Mouse (Mus musculus) liver, postnatal 0 days (tissue): ENCODE measurements around the gene Nynrin. TPM values are rescaled to one million over a fixed set of nuclear protein-coding genes. Genes with fewer than 3 reads are reported as not detected.

Experiments
- ATAC-seq: fragments of 200-750 bp; cut with Nextera tagmentation; 2 replicates; pipeline ENCODE4 v1.8.0; 2017; ENCODE audit warnings: mild to moderate bottlenecking, moderate library complexity
- DNase-seq: peaks from one replicate; pipeline ENCODE4 v3.0.0-alpha.2; 2016
- H3K27ac ChIP-seq: fragments of 300-500 bp; sonication (generic); 2 replicates; pipeline ENCODE4 v1.5.1; 2014; ENCODE audit warnings: antibody characterized with exemption, moderate library complexity, mild to moderate bottlenecking, low read depth
- H3K27me3 ChIP-seq: fragments of 300-500 bp; sonication (generic); 2 replicates; pipeline ENCODE4 v1.6.1; 2014; ENCODE audit warnings: low read length, control low read depth, mixed read lengths; ENCODE audit not compliant: insufficient read depth
- H3K36me3 ChIP-seq: fragments of 300-500 bp; sonication (generic); replicated peaks from 2 replicates; pipeline ENCODE4 v1.6.1; 2014; ENCODE audit warnings: mild to moderate bottlenecking, control low read depth, low read length, moderate library complexity, mixed read lengths; ENCODE audit not compliant: insufficient read depth
- H3K4me1 ChIP-seq: fragments of 300-500 bp; sonication (generic); 2 replicates; pipeline ENCODE4 v1.6.1; 2014; ENCODE audit warnings: antibody characterized with exemption, mild to moderate bottlenecking, control low read depth; ENCODE audit not compliant: insufficient read depth
- H3K4me2 ChIP-seq: fragments of 300-500 bp; sonication (generic); 2 replicates; pipeline ENCODE4 v1.6.1; 2014; ENCODE audit warnings: low read depth, mild to moderate bottlenecking, low read length, moderate library complexity, mixed read lengths
- H3K4me3 ChIP-seq: fragments of 300-500 bp; sonication (generic); 2 replicates; pipeline ENCODE4 v1.5.1; 2014; ENCODE audit warnings: low read depth, low read length
- H3K9ac ChIP-seq: fragments of 300-500 bp; sonication (generic); replicated peaks from 2 replicates; pipeline ENCODE4 v1.6.1; 2014; ENCODE audit warnings: mild to moderate bottlenecking, moderate library complexity
- H3K9me3 ChIP-seq: fragments of 300-500 bp; sonication (generic); 2 replicates; pipeline ENCODE4 v1.6.1; 2016; ENCODE audit warnings: mild to moderate bottlenecking, control low read depth, low read length, mixed read lengths
- CTCF ChIP-seq: sonication (generic); IDR thresholded peaks from 2 replicates; pipeline ENCODE4 v1.5.1; 2016; ENCODE audit warnings: antibody characterized with exemption, low read depth
- EP300 ChIP-seq: IDR thresholded peaks from 2 replicates; pipeline ENCODE4 v1.6.1; 2016; ENCODE audit warnings: antibody characterized with exemption, low read depth, mild to moderate bottlenecking
- WGBS: fragments of 180-500 bp; shearing (Covaris S2); extraction: QIAGEN DNeasy Blood & Tissue Kit; methylation state at CpG from one replicate; pipeline ENCODE4 v1.1.7; 2014; ENCODE audit not compliant: insufficient replicate concordance; 5-methylcytosine and 5-hydroxymethylcytosine counted together
- polyA plus RNA-seq: library from polyadenylated mRNA; unstranded; fragments of >200 nt; fragmentation: Nextera tagmentation; extraction: Ambion mirVana; gene quantifications from 2 replicates; pipeline ENCODE4 v1.2.1, GENCODE M21; 2015

The Nynrin gene
- polyA plus RNA-seq, 1 experiment from 2014 or later = 0.70 TPM

DNA sequence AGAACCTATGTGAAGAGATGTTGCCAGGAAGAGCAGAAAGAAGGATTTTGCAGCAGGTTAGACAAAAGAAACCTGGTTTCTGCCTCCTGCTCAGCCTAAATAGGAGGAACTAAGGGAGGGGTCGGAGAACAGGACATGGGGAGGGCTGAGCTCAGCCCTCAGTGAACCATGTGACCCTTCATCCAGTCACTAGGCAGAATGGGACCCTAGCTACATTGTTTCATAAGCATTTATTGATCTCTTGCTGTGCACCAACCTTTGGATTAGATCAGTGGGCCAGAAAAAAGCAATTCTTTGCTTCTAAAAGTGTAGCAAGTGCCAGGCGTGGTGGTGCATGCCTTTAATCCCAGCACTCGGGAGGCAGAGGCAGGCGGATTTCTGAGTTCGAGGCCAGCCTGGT is 15.5 kb upstream of the Nynrin start:
- H3K4me1 ChIP-seq = no peaks in the 10 kb centered on the region
- no peaks in the 10 kb centered on the region for H3K9me3 ChIP-seq
- H3K27me3 ChIP-seq = no peaks in the 10 kb centered on the region
- WGBS = 66% methylated on average over 5 of the region's 5 CpGs
- DNase-seq (no peak), ATAC-seq (peak; percentile 91)
- TF ChIP-seq CTCF = no peak
- TF ChIP-seq EP300 = no peak
- no peak overlapping the region for H3K4me2 ChIP-seq
- H3K36me3 ChIP-seq = no peaks in the 10 kb centered on the region
- H3K4me3 ChIP-seq = no peak overlapping the region
- no peak overlapping the region for H3K9ac ChIP-seq
- no peak overlapping the region for H3K27ac ChIP-seq

- TF ChIP-seq EP300 (no peak), CTCF (peak; percentile 45)
- Histone ChIP-seq H3K4me3 (no peak overlapping the region), H3K4me1 (no peaks in the 10 kb centered on the region), H3K36me3 (no peaks in the 10 kb centered on the region), H3K27me3 (no peaks in the 10 kb centered on the region), H3K4me2 (no peak overlapping the region), H3K27ac (no peak overlapping the region), H3K9me3 (no peaks in the 10 kb centered on the region), H3K9ac (no peak overlapping the region)
- ATAC-seq (peak; percentile 40; the same call in 1 of the 2 replicates), DNase-seq (no peak)
- WGBS = 49% methylated on average over 4 of the region's 4 CpGs
Observed at GRCm38 (mm10) chr14:55838740-55839139, 15.1 kb upstream of the Nynrin start.

DNA sequence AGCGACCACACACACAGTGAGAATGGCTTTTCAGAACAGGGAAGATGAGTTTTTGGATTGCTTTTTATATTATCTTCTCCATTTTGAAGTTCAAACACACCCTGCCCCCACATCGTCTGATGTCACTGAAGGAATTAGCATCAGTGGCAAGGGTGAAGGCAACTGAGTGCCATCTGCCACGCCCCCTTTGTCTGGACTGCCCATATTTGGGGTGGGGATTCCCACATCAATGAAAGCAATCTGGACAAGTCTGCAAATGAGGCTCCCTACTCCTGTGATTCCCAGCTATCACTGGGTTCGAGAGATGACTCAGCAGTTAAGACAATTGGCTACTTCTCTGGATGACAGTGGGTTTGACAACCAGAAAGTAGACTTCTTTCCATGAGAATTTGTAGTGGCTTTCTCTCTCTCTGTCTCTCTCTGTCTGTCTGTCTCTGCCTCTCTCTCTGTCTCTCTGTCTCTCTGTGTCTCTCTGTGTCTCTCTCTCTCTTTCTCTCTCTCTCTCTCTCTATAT is 12.9 kb upstream of the Nynrin start:
- H3K4me2 ChIP-seq = no peak overlapping the region
- WGBS = 58% methylated on average over 4 of the region's 4 CpGs
- H3K4me3 ChIP-seq = no peak overlapping the region
- no peak overlapping the region for H3K9ac ChIP-seq
- TF ChIP-seq CTCF = no peak
- TF ChIP-seq EP300 = no peak
- no peaks in the 10 kb centered on the region for H3K27me3 ChIP-seq
- DNase-seq = no peak
- no peak overlapping the region for H3K27ac ChIP-seq
- no peaks in the 10 kb centered on the region for H3K4me1 ChIP-seq
- no peak for ATAC-seq
- H3K36me3 ChIP-seq = no peaks in the 10 kb centered on the region
- H3K9me3 ChIP-seq = no peaks in the 10 kb centered on the region

GRCm38 (mm10) chr14:55842794-55843193 is 11.0 kb upstream of the Nynrin start:
- no peak overlapping the region for H3K4me2 ChIP-seq
- no peak overlapping the region for H3K4me3 ChIP-seq
- H3K36me3 ChIP-seq = no peaks in the 10 kb centered on the region
- WGBS = 72% methylated on average over 4 of the region's 4 CpGs
- 0 out of 2 replicates have a peak, but pooled peaks cover 2% of the 10 kb centered on the region for H3K4me1 ChIP-seq
- no peaks in the 10 kb centered on the region for H3K9me3 ChIP-seq
- TF ChIP-seq EP300 (no peak), CTCF (peak; percentile 43)
- no peak for ATAC-seq
- DNase-seq = no peak
- H3K27ac ChIP-seq = no peak overlapping the region
- H3K27me3 ChIP-seq = no peaks in the 10 kb centered on the region
- no peak overlapping the region for H3K9ac ChIP-seq

GRCm38 (mm10) chr14:55845506-55846294 is 8.1 kb upstream of the Nynrin start:
- TF ChIP-seq EP300 = no peak
- TF ChIP-seq CTCF = no peak
- Histone ChIP-seq H3K4me2 (no peak overlapping the region), H3K4me1 (0 out of 2 replicates have a peak, but pooled peaks cover 2% of the 10 kb centered on the region), H3K27ac (peak overlapping the region; percentile 44), H3K9ac (no peak overlapping the region), H3K36me3 (no peaks in the 10 kb centered on the region), H3K9me3 (no peaks in the 10 kb centered on the region), H3K27me3 (no peaks in the 10 kb centered on the region), H3K4me3 (no peak overlapping the region)
- DNase-seq (no peak), ATAC-seq (peak; percentile 81)
- WGBS = 59% methylated on average over 9 of the region's 9 CpGs

GRCm38 (mm10) chr14:55850885-55851284 is 2.9 kb upstream of the Nynrin start:
- DNase-seq (no peak), ATAC-seq (no peak)
- no peaks in the 10 kb centered on the region for H3K9me3 ChIP-seq
- H3K4me2 ChIP-seq = no peak overlapping the region
- H3K27me3 ChIP-seq = no peaks in the 10 kb centered on the region
- H3K36me3 ChIP-seq = no peaks in the 10 kb centered on the region
- TF ChIP-seq EP300 (no peak), CTCF (no peak)
- H3K4me1 ChIP-seq = peaks cover 28% of the 10 kb centered on the region
- no peak overlapping the region for H3K4me3 ChIP-seq
- 62% methylated on average over 6 of the region's 6 CpGs for WGBS
- no peak overlapping the region for H3K27ac ChIP-seq
- no peak overlapping the region for H3K9ac ChIP-seq
